Mouse (Mus musculus): ENCODE measurements around the gene Slc8a3. TPM values are rescaled to one million over a fixed set of nuclear protein-coding genes. Genes with fewer than 3 reads are reported as not detected.

The Slc8a3 gene
- polyA plus RNA-seq, 1 experiment, result 0.43 TPM

GRCm38 (mm10) chr12:81224843-81225242 is 108.1 kb downstream of the Slc8a3 start:
- H3K4me1 ChIP-seq (ENCODE audit: control insufficient read depth, insufficient read depth, insufficient read length, low read length), result no peaks in the 10 kb centered on the region

DNA sequence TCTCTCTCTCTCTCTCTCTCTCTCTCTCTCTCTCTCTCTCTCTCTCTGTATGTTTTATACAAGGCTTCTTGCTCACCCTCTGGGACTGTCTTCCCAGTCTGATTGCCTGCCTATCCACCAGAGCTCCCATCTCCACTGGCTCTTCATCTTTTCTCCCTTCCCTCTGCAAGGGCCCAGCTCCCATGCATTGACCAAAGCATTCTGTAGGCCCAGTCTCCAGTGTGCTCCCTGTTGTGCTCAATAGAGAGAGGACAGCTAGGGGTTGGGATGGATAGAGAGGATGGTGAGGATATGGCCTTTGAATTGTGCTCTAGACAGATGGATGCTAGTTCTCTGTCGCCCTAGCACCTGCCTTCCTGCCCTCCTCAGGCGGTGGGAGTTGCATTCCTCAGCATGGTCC is 109.7 kb downstream of the Slc8a3 start:
- TF ChIP-seq POLR2A (IDR thresholded peaks at IDR 0.05; ENCODE audit: low read depth, low read length), result no peak
- TF ChIP-seq CTCF (IDR thresholded peaks at IDR 0.05; ENCODE audit: extremely low read depth, insufficient read length, insufficient replicate concordance, low read depth, low read length), result no peak
- WGBS, result 81% methylated on average over 2 of the region's 2 CpGs
- Histone ChIP-seq H3K4me1 (ENCODE audit: control insufficient read depth, insufficient read depth, insufficient read length, low read length) (no peaks in the 10 kb centered on the region), H3K27me3 (ENCODE audit: control insufficient read depth, insufficient read depth, low read length) (no peaks in the 10 kb centered on the region), H3K4me3 (ENCODE audit: low read depth, low read length) (no peak overlapping the region), H3K36me3 (ENCODE audit: control insufficient read depth, insufficient read depth, low read length) (no peaks in the 10 kb centered on the region), H3K27ac (ENCODE audit: insufficient read depth, low read depth, low read length) (no peak overlapping the region)

More at GRCm38 (mm10) chr12:81224843-81225242, 108.1 kb downstream of the Slc8a3 start:
- no peak overlapping the region for H3K27ac ChIP-seq (ENCODE audit: insufficient read depth, low read depth, low read length)
- H3K27me3 ChIP-seq (ENCODE audit: control insufficient read depth, insufficient read depth, low read length), result no peaks in the 10 kb centered on the region
- H3K4me3 ChIP-seq (ENCODE audit: low read depth, low read length), result no peak overlapping the region
- TF ChIP-seq POLR2A (IDR thresholded peaks at IDR 0.05; ENCODE audit: low read depth, low read length), result no peak
- no peak for TF ChIP-seq CTCF (IDR thresholded peaks at IDR 0.05; ENCODE audit: extremely low read depth, insufficient read length, insufficient replicate concordance, low read depth, low read length)
- no peaks in the 10 kb centered on the region for H3K36me3 ChIP-seq (ENCODE audit: control insufficient read depth, insufficient read depth, low read length)
- WGBS, result 70% methylated on average over 2 of the region's 2 CpGs

GRCm38 (mm10) chr12:81219339-81219738 is 113.6 kb downstream of the Slc8a3 start:
- H3K4me1 ChIP-seq (ENCODE audit: control insufficient read depth, insufficient read depth, insufficient read length, low read length), result no peaks in the 10 kb centered on the region
- H3K4me3 ChIP-seq (ENCODE audit: low read depth, low read length), result no peak overlapping the region
- no peaks in the 10 kb centered on the region for H3K27me3 ChIP-seq (ENCODE audit: control insufficient read depth, insufficient read depth, low read length)
- 53% methylated on average over 4 of the region's 4 CpGs for WGBS
- no peak overlapping the region for H3K27ac ChIP-seq (ENCODE audit: insufficient read depth, low read depth, low read length)
- no peaks in the 10 kb centered on the region for H3K36me3 ChIP-seq (ENCODE audit: control insufficient read depth, insufficient read depth, low read length)
- TF ChIP-seq POLR2A (IDR thresholded peaks at IDR 0.05; ENCODE audit: low read depth, low read length) (no peak), CTCF (IDR thresholded peaks at IDR 0.05; ENCODE audit: extremely low read depth, insufficient read length, insufficient replicate concordance, low read depth, low read length) (no peak)

DNA sequence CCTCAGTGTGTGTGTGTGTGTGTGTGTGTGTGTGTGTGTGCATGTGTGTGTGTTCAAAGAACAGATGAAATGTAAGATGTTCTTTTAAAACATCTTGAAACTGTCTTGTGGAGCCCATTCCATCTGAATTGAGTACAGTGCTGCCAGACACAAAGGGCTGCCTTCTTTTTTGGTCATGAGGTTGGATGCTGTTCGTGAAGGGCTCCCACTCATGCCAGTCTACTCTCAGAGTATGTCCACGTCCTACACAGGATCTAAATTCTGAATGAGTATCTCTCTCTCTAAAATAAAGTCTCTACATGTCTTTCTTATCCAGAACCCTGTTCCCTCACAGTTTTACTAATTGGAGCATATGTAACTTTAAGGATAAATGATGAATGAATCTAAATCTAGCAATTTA is 124.4 kb downstream of the Slc8a3 start:
- no peak overlapping the region for H3K27ac ChIP-seq (ENCODE audit: insufficient read depth, low read depth, low read length)
- no peak for TF ChIP-seq POLR2A (IDR thresholded peaks at IDR 0.05; ENCODE audit: low read depth, low read length)
- TF ChIP-seq CTCF (IDR thresholded peaks at IDR 0.05; ENCODE audit: extremely low read depth, insufficient read length, insufficient replicate concordance, low read depth, low read length), result no peak
- no peak overlapping the region for H3K4me3 ChIP-seq (ENCODE audit: low read depth, low read length)
- H3K4me1 ChIP-seq (ENCODE audit: control insufficient read depth, insufficient read depth, insufficient read length, low read length), result no peaks in the 10 kb centered on the region
- WGBS, result 39% methylated on average over 2 of the region's 2 CpGs
- H3K36me3 ChIP-seq (ENCODE audit: control insufficient read depth, insufficient read depth, low read length), result no peaks in the 10 kb centered on the region
- H3K27me3 ChIP-seq (ENCODE audit: control insufficient read depth, insufficient read depth, low read length), result no peaks in the 10 kb centered on the region

DNA sequence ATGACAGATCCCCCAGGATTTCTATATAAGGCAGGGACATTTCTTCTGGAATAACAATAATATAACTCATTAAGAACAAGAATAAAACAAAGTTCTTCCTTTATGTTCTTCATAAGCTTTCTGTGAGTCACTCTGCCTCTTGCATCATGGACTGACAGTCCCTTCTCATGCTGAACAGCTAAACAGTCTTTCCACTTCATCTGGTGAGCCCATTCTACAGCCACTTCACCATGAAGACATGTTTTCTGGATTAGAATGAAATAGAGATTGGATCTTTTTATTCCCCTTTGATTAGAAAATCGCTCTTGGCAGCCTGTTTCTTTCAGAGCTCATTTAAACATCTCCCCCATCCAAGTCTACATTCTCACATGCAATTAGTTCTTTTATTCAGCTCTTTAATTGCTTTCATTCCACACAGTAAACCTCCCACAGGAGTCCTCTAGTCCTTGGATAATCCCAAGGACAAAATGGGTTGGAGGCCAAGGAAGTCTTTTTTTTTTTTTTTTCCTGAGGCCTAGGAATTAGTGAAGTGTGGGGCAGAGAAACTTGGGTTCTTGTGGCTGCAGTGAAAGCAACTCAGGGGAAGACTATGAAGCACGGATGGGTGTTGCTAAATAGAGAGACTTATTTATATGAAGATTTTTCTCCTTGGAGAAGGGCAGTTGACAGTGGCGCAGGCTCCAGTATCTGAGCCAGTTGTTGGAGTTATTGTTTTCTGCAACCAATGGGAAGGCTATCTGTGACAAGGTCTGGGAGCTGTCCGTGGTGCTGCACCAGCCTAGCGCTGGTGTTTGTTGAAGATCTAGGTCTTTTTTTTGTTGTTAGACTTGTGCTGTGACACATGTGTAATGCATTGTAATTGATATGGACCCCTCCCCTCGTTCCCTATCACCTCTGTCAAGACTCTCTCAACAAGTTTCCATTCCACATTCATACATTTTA is 127.1 kb downstream of the Slc8a3 start:
- TF ChIP-seq CTCF (IDR thresholded peaks at IDR 0.05; ENCODE audit: extremely low read depth, insufficient read length, insufficient replicate concordance, low read depth, low read length), result no peak
- no peak for TF ChIP-seq POLR2A (IDR thresholded peaks at IDR 0.05; ENCODE audit: low read depth, low read length)
- H3K27ac ChIP-seq (ENCODE audit: insufficient read depth, low read depth, low read length), result no peak overlapping the region
- WGBS, result 19% methylated on average over 6 of the region's 6 CpGs
- H3K4me3 ChIP-seq (ENCODE audit: low read depth, low read length), result no peak overlapping the region
- no peaks in the 10 kb centered on the region for H3K4me1 ChIP-seq (ENCODE audit: control insufficient read depth, insufficient read depth, insufficient read length, low read length)
- no peaks in the 10 kb centered on the region for H3K36me3 ChIP-seq (ENCODE audit: control insufficient read depth, insufficient read depth, low read length)
- no peaks in the 10 kb centered on the region for H3K27me3 ChIP-seq (ENCODE audit: control insufficient read depth, insufficient read depth, low read length)

- Histone ChIP-seq H3K4me3 (ENCODE audit: low read depth, low read length) (no peak overlapping the region), H3K36me3 (ENCODE audit: control insufficient read depth, insufficient read depth, low read length) (no peaks in the 10 kb centered on the region), H3K4me1 (ENCODE audit: control insufficient read depth, insufficient read depth, insufficient read length, low read length) (no peaks in the 10 kb centered on the region), H3K27ac (ENCODE audit: insufficient read depth, low read depth, low read length) (no peak overlapping the region), H3K27me3 (ENCODE audit: control insufficient read depth, insufficient read depth, low read length) (no peaks in the 10 kb centered on the region)
- TF ChIP-seq POLR2A (IDR thresholded peaks at IDR 0.05; ENCODE audit: low read depth, low read length), result no peak
- TF ChIP-seq CTCF (IDR thresholded peaks at IDR 0.05; ENCODE audit: extremely low read depth, insufficient read length, insufficient replicate concordance, low read depth, low read length), result no peak
- WGBS, result 26% methylated on average over 1 of the region's 1 CpGs
Measured at GRCm38 (mm10) chr12:81203226-81203625, 129.8 kb downstream of the Slc8a3 start.

- Histone ChIP-seq H3K4me3 (ENCODE audit: low read depth, low read length) (no peak overlapping the region), H3K36me3 (ENCODE audit: control insufficient read depth, insufficient read depth, low read length) (no peaks in the 10 kb centered on the region), H3K27ac (ENCODE audit: insufficient read depth, low read depth, low read length) (no peak overlapping the region), H3K4me1 (ENCODE audit: control insufficient read depth, insufficient read depth, insufficient read length, low read length) (no peaks in the 10 kb centered on the region), H3K27me3 (ENCODE audit: control insufficient read depth, insufficient read depth, low read length) (no peaks in the 10 kb centered on the region)
- 28% methylated on average over 23 of the region's 23 CpGs for WGBS
- TF ChIP-seq CTCF (IDR thresholded peaks at IDR 0.05; ENCODE audit: extremely low read depth, insufficient read length, insufficient replicate concordance, low read depth, low read length) (peak; percentile 79), POLR2A (IDR thresholded peaks at IDR 0.05; ENCODE audit: low read depth, low read length) (no peak)
Measured at GRCm38 (mm10) chr12:81199280-81199955, 133.6 kb downstream of the Slc8a3 start.
